Mouse (Mus musculus) testis, postnatal 10 days (tissue): Measurements from ENCODE around the gene Gm1110.
"Not testable (repeated sequence)": the region's sequence is repeated elsewhere in the genome, so short reads cannot be mapped to it uniquely, and the experiment has no call there.

ENCODE experiments used
- DNase-seq: peaks from one replicate; pipeline ENCODE4 v3.0.0; 2021; ENCODE audit warnings: low spot score

Gene Gm1110

DNA sequence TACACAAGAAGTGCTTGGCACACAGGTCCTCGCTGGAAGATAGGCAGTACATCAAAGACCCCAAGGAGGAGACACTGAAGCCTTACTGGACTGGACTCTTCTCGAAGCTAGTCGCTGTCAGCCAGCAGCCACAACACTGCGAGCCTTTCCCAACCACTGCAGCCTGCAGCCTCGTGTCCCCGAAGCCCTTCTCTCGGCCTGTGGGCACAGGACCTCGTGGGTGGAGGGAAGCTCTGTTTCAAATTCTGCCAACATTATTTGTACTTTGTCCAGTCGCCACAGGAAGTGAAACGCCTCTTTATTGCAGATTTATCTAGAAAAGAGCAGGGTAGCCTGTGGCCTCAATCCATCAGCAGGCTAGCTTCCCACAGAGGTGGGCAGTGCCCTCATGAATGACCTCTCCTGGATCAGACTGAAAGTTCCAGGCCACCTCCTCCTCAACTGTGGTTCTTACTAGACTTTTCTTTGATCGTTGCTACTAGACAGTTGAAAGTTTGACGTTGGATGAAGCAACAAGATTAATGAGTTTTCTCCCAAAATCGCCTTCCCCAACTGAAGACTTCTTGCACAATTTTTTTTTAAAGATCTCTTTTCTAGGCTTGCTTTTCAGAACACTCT, at the start of gene Gm1110:
Gene Gm1110, minus strand, starts transcription at position 203 of the 618 bp plus-strand sequence.
- no peak for DNase-seq

DNA sequence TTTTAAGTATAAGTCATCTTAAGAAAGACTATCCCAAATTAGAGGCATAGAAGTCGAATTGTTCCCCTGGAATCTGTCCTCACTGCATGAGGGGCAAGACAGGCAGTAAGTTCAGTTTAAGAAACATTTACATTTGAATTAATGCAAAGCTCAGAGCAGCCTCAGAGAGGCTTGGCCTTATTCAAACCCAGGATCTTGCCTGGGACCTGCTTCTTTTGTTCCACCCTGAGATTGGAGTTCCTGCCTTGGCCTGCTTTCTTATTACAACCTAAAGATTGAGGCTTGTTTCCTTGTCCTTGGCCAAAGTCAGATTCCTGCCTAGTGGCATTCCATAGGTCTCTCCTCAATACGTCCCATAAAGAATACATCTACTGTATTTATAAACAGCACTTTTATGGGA, 24.9 kb upstream of the Gm1110 start:
- DNase-seq = no peak

DNA sequence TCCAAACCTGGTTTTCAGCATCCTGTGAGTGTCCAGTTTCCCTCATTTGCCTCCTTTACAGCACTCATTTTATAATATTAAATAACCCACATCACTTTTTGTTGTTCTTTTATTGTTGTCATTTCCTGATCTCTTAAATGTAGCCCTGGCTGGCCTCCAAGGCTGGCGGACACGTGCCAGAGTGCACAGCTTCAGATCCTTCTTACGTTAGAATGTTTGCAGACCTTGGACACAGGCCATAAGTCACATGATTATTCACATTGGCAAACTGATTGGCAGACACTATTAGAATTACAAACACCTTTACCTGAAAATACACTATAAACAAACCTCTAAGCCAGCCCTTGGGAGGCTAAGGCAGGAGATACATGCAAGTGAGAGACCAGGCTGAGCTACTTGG, 1.2 kb upstream of the Gm1110 start:
- no peak for DNase-seq

DNA sequence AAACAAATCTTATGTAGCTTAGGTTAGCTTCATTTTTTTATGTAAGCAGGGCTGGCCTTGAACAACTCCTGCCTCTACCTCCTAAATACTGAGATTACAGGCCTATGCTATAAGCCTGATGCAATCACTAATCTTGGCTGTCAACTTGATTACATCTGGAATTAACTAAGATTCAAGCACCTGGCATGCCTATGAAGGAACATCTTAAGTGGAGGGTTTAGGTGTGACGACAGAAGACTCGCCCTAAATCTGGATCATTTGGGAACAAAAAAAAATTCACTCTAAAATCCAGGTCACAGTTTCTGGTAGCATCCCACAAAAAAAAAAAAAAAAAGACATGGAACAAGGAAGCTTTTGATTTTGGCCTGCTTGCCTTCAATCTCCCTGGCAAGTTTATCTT, 3.1 kb downstream of the Gm1110 start:
- DNase-seq = no peak

- no peak for DNase-seq
These were observed 9.8 kb downstream of the Gm1110 start for GRCm38 (mm10) chr9:26913150-26913549.

GRCm38 (mm10) chr9:26911251-26911650, 11.7 kb downstream of the Gm1110 start:
- no peak for DNase-seq

GRCm38 (mm10) chr9:26869856-26870255, 53.1 kb downstream of the Gm1110 start:
- not testable (repeated sequence) for DNase-seq

DNA sequence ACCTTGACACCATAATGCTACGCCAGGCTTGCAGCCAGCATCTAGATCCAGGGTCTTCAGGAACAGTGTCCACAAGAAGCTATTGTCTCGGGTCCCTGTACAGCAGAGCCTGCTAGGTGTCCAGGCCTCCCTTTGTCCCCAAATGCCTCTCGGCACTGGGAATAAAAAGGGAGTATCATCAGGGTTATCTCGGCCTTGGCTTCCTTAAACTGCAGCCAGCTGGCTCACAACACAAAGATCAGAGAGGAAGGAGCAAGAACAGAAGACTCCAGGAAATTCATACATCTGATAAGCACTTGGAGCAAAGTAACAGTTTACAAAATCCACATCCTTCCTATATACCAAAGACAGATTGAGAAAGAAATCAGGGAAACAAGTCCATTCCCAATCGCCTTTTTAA, 62.2 kb downstream of the Gm1110 start, which contains the start of gene Glb1l3:
Gene Glb1l3, minus strand, starts transcription at position 140 of the 400 bp plus-strand sequence.
- DNase-seq = peak; percentile 46

GRCm38 (mm10) chr9:26831089-26831488, 91.8 kb downstream of the Gm1110 start:
- no peak for DNase-seq
